Mouse (Mus musculus): ENCODE data around the gene Clca1. TPM values are rescaled to one million over a fixed set of nuclear protein-coding genes. Genes with fewer than 3 reads are reported as not detected.
A peak's percentile ranks its signal among the peaks of the same experiment; 100 is the strongest.

Clca1 gene
- total and polyA plus RNA-seq, 2 experiments from 2014 or later, result not detected

- H3K27me3 ChIP-seq (ENCODE audit: insufficient read depth, low read length), result no peaks in the 10 kb centered on the region
- H3K4me1 ChIP-seq (ENCODE audit: insufficient read depth), result no peaks in the 10 kb centered on the region
- H3K4me2 ChIP-seq (ENCODE audit: low read depth), result no peak overlapping the region
- no peak overlapping the region for H3K4me3 ChIP-seq (ENCODE audit: low read depth, low read length)
- no peak overlapping the region for H3K9ac ChIP-seq
- H3K9me3 ChIP-seq (ENCODE audit: low read length), result no peaks in the 10 kb centered on the region
- ATAC-seq (no peak), DNase-seq (no peak)
- no peaks in the 10 kb centered on the region for H3K36me3 ChIP-seq (ENCODE audit: insufficient read depth)
- TF ChIP-seq CTCF (IDR thresholded peaks at IDR 0.05; ENCODE audit: low read depth), result no peak
- H3K27ac ChIP-seq (ENCODE audit: low read depth, low read length), result no peak overlapping the region
- 87% methylated on average over 6 of the region's 6 CpGs for WGBS
These were observed 52.0 kb downstream of the Clca1 start for GRCm38 (mm10) chr3:144980551-144980950.

- TF ChIP-seq CTCF (IDR thresholded peaks at IDR 0.05; ENCODE audit: low read depth), result no peak
- H3K4me1 ChIP-seq (ENCODE audit: insufficient read depth), result no peaks in the 10 kb centered on the region
- H3K27me3 ChIP-seq (ENCODE audit: insufficient read depth, low read length), result no peaks in the 10 kb centered on the region
- no peak overlapping the region for H3K4me3 ChIP-seq (ENCODE audit: low read depth, low read length)
- no peak for ATAC-seq
- H3K27ac ChIP-seq (ENCODE audit: low read depth, low read length), result no peak overlapping the region
- no peaks in the 10 kb centered on the region for H3K36me3 ChIP-seq (ENCODE audit: insufficient read depth)
- no peak overlapping the region for H3K9ac ChIP-seq
- DNase-seq, result no peak
- H3K9me3 ChIP-seq (ENCODE audit: low read length), result no peaks in the 10 kb centered on the region
- H3K4me2 ChIP-seq (ENCODE audit: low read depth), result no peak overlapping the region
- WGBS, result 10% methylated on average over 4 of the region's 4 CpGs
These were observed 54.9 kb downstream of the Clca1 start for GRCm38 (mm10) chr3:144977631-144978030.

GRCm38 (mm10) chr3:144976091-144976490, 56.5 kb downstream of the Clca1 start:
- no peaks in the 10 kb centered on the region for H3K4me1 ChIP-seq (ENCODE audit: insufficient read depth)
- no peak overlapping the region for H3K9ac ChIP-seq
- H3K27me3 ChIP-seq (ENCODE audit: insufficient read depth, low read length), result no peaks in the 10 kb centered on the region
- H3K27ac ChIP-seq (ENCODE audit: low read depth, low read length), result no peak overlapping the region
- no peaks in the 10 kb centered on the region for H3K36me3 ChIP-seq (ENCODE audit: insufficient read depth)
- no peaks in the 10 kb centered on the region for H3K9me3 ChIP-seq (ENCODE audit: low read length)
- no peak overlapping the region for H3K4me3 ChIP-seq (ENCODE audit: low read depth, low read length)
- DNase-seq, result no peak
- 53% methylated on average over 1 of the region's 1 CpGs for WGBS
- no peak overlapping the region for H3K4me2 ChIP-seq (ENCODE audit: low read depth)
- TF ChIP-seq CTCF (IDR thresholded peaks at IDR 0.05; ENCODE audit: low read depth), result no peak
- no peak for ATAC-seq

- Histone ChIP-seq H3K9ac (no peak within 1 kb of the TSS), H3K4me2 (ENCODE audit: low read depth) (no peak within 1 kb of the TSS), H3K4me3 (ENCODE audit: low read depth, low read length) (no peak within 1 kb of the TSS), H3K36me3 (ENCODE audit: insufficient read depth) (no peaks in the 10 kb centered on the region), H3K27ac (ENCODE audit: low read depth, low read length) (no peak within 1 kb of the TSS), H3K4me1 (ENCODE audit: insufficient read depth) (no peaks in the 10 kb centered on the region), H3K27me3 (ENCODE audit: insufficient read depth, low read length) (no peaks in the 10 kb centered on the region), H3K9me3 (ENCODE audit: low read length) (no peaks in the 10 kb centered on the region)
- DNase-seq, result no peak
- no peak for ATAC-seq
- TF ChIP-seq CTCF (IDR thresholded peaks at IDR 0.05; ENCODE audit: low read depth), result no peak
These were observed 57.6 kb downstream of the Clca1 start, which contains the start of gene Clca4a for GRCm38 (mm10) chr3:144974945-144975344. Gene Clca4a, minus strand, starts transcription at chr3:144975045.

- Histone ChIP-seq H3K4me1 (ENCODE audit: insufficient read depth) (no peaks in the 10 kb centered on the region), H3K4me3 (ENCODE audit: low read depth, low read length) (no peak overlapping the region), H3K36me3 (ENCODE audit: insufficient read depth) (no peaks in the 10 kb centered on the region), H3K9me3 (ENCODE audit: low read length) (no peaks in the 10 kb centered on the region), H3K9ac (no peak overlapping the region), H3K27me3 (ENCODE audit: insufficient read depth, low read length) (no peaks in the 10 kb centered on the region), H3K4me2 (ENCODE audit: low read depth) (no peak overlapping the region), H3K27ac (ENCODE audit: low read depth, low read length) (no peak overlapping the region)
- 80% methylated on average over 9 of the region's 9 CpGs for WGBS
- no peak for TF ChIP-seq CTCF (IDR thresholded peaks at IDR 0.05; ENCODE audit: low read depth)
- no peak for ATAC-seq
- no peak for DNase-seq
These were observed 60.9 kb downstream of the Clca1 start for GRCm38 (mm10) chr3:144971553-144972270.

- H3K9ac ChIP-seq, result no peak overlapping the region
- no peaks in the 10 kb centered on the region for H3K4me1 ChIP-seq (ENCODE audit: insufficient read depth)
- WGBS, result 57% methylated on average over 1 of the region's 1 CpGs
- peak; percentile 68 for ATAC-seq
- DNase-seq, result no peak
- TF ChIP-seq CTCF (IDR thresholded peaks at IDR 0.05; ENCODE audit: low read depth), result no peak
- H3K27ac ChIP-seq (ENCODE audit: low read depth, low read length), result no peak overlapping the region
- H3K4me2 ChIP-seq (ENCODE audit: low read depth), result no peak overlapping the region
- H3K4me3 ChIP-seq (ENCODE audit: low read depth, low read length), result no peak overlapping the region
- no peaks in the 10 kb centered on the region for H3K27me3 ChIP-seq (ENCODE audit: insufficient read depth, low read length)
- no peaks in the 10 kb centered on the region for H3K36me3 ChIP-seq (ENCODE audit: insufficient read depth)
- no peaks in the 10 kb centered on the region for H3K9me3 ChIP-seq (ENCODE audit: low read length)
These were observed 62.8 kb downstream of the Clca1 start for GRCm38 (mm10) chr3:144969755-144970154.

- ATAC-seq (no peak), DNase-seq (no peak)
- Histone ChIP-seq H3K36me3 (ENCODE audit: insufficient read depth) (no peaks in the 10 kb centered on the region), H3K4me1 (ENCODE audit: insufficient read depth) (no peaks in the 10 kb centered on the region), H3K4me3 (ENCODE audit: low read depth, low read length) (no peak overlapping the region), H3K27me3 (ENCODE audit: insufficient read depth, low read length) (no peaks in the 10 kb centered on the region), H3K4me2 (ENCODE audit: low read depth) (no peak overlapping the region), H3K9ac (no peak overlapping the region), H3K9me3 (ENCODE audit: low read length) (no peaks in the 10 kb centered on the region), H3K27ac (ENCODE audit: low read depth, low read length) (no peak overlapping the region)
- WGBS, result 58% methylated on average over 4 of the region's 4 CpGs
- TF ChIP-seq CTCF (IDR thresholded peaks at IDR 0.05; ENCODE audit: low read depth), result no peak
These were observed 66.5 kb downstream of the Clca1 start for GRCm38 (mm10) chr3:144966074-144966473.

Other genes with a start within 250 kb of the Clca1 start
- 0.33 and 0.54 TPM in 2 replicates for gene Clca3a2, start 213.3 kb downstream of the Clca1 start, total RNA-seq (2014; rRNA removed)
- 0.06 and 0.42 TPM in 2 replicates for gene Clca3a2, start 213.3 kb downstream of the Clca1 start, polyA plus RNA-seq (2015; fragmentation: Nextera tagmentation; extraction: Ambion mirVana)
- not detected in 2 replicates for gene Clca3b, start 183.4 kb downstream of the Clca1 start, total RNA-seq (2014; rRNA removed)
- gene Clca3b, start 183.4 kb downstream of the Clca1 start, polyA plus RNA-seq (2015; fragmentation: Nextera tagmentation; extraction: Ambion mirVana), result not detected in 2 replicates
- gene Clca4b, start 100.2 kb downstream of the Clca1 start, total RNA-seq (2014; rRNA removed), result not detected in 2 replicates
- not detected in 2 replicates for gene Clca4b, start 100.2 kb downstream of the Clca1 start, polyA plus RNA-seq (2015; fragmentation: Nextera tagmentation; extraction: Ambion mirVana)
- not detected in 2 replicates for gene Clca4a, start 57.7 kb downstream of the Clca1 start, total RNA-seq (2014; rRNA removed)
- gene Clca4a, start 57.7 kb downstream of the Clca1 start, polyA plus RNA-seq (2015; fragmentation: Nextera tagmentation; extraction: Ambion mirVana), result not detected in 2 replicates
- not detected in 2 replicates for gene Clca2, start 66.7 kb upstream of the Clca1 start, total RNA-seq (2014; rRNA removed)
- not detected in 2 replicates for gene Clca2, start 66.7 kb upstream of the Clca1 start, polyA plus RNA-seq (2015; fragmentation: Nextera tagmentation; extraction: Ambion mirVana)
- gene Odf2l, start 85.8 kb upstream of the Clca1 start, total RNA-seq (2014; rRNA removed), result 13.1 and 16.8 TPM in 2 replicates
- gene Odf2l, start 85.8 kb upstream of the Clca1 start, polyA plus RNA-seq (2015; fragmentation: Nextera tagmentation; extraction: Ambion mirVana), result 8.1 and 9.2 TPM in 2 replicates